Mouse (Mus musculus): ENCODE measurements around the gene Marco.

Marco gene

GRCm38 (mm10) chr1:120443228-120443639, 61.6 kb downstream of the Marco start:
- DNase-seq (ENCODE audit: extremely low read depth, low read depth) = no peak

DNA sequence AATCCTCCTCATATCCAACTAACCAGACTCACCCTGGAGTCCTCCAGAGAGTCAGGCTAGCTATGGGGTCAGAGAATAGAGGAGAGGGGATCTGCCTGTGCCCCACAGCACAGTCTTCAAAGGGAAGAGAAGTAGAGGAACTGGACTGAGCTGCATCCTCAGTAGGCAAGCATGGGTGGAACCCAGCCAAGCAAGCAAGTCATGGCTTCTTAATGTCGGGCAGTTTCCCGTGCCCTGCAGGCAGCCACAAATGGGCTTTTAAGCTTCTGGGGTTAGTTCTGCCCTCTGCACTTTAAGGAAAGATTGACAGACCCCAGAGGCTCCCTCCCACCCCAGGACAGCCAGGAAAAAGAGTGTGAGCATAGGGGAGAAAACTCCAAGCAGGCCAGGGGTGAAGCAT, 63.2 kb downstream of the Marco start:
- no peak for DNase-seq (ENCODE audit: extremely low read depth, low read depth)

DNA sequence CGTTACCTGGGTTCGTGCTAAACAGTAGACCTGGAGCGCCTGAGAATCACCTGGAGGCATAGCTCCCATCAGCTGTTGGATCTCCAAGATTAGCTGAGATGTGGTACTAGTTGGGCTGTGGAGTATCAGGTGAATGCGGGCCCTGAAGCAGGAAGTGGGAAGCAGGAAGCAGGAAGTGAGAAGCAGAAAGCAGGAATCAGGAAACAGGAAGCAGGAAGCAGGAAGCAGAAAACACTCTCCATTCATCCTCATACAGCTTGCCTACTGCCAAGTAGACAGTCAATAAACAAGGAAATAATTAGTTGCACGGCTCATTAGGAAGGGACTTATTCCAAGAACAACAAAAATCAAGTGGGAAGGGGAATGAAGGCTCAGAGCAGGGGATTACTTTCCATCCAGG, 69.2 kb downstream of the Marco start:
- DNase-seq (ENCODE audit: extremely low read depth, low read depth) = no peak

- DNase-seq (ENCODE audit: extremely low read depth, low read depth) = no peak
Observed at GRCm38 (mm10) chr1:120430171-120430570, 74.7 kb downstream of the Marco start.

DNA sequence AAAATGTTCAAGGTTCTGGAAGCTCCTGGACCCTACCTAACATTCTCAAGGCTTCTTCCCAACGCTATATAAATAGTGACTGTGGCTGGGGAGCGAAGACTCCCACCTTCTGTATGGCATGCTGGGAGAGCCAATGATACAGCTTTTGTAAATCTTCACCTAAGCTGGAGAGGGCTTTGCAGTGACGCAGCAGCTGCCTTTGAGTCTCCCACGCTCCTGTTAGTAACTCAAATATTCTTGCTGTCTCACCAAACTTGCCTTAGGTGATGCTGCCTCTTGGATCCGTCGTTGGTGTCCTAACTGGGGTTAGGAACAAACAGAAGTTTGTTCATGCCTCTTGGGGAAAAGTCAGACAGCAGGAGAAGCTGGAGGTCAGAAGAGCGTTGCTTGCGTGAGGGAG, 79.2 kb downstream of the Marco start:
- DNase-seq (ENCODE audit: extremely low read depth, low read depth) = no peak

All from MEL-GATA-1-ER (cell line).